Mouse (Mus musculus) effector memory CD4-positive, alpha-beta T cell, adult 7 months (primary cell): ENCODE measurements around the gene Siae. TPM values are rescaled to one million over a fixed set of nuclear protein-coding genes. Genes with fewer than 3 reads are reported as not detected.

Experiments used
- polyA plus RNA-seq: library from polyadenylated mRNA; unstranded; fragments of 100-300 nt; shearing (Covaris generic); gene quantifications from one replicate; pipeline ENCODE4 v1.2.1, GENCODE M21; 2017

Gene Siae
- 11.1 TPM for polyA plus RNA-seq

DNA sequence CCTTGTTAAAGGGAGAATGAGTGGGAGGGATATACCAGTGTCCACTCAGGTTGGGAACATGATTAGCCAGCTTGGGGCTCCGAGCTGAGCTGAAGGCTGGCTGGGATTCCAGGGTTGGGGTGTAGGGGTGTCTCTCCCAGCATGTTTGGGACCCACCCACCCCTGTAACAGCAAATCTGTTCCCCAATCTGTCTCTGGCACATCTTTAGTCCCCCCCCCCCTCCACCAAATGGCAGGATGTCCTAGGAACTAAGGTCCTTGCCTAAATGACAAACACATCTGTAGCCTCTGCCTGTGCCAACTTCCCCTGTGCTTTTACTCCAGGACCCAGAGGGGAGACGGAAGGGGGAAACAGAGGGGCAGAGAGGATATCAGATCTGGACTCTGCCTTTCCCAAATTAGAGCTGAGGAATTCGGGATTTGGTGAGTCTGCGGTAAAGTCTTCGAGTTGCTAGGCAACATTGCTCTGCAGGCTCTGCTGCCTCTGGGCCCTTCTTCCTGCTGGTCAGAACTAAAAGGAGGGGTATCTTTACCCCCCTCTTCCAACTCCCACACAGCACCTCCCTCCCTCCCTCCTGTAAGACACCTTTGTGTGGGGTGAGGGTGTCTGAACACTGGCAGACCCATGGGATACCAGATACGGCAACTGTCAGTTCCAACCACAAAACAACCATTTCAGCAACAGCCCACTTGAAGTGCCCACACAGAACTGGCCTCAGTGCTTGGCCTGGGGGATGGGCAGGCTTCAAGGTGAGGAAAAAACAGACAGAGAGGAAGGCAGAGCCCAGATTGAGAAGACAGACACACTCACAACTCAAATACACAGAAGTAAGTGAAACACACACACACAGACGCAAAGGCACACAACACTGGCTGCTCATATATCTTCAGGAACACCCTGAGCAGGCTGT, at the start of gene Siae:
TSS of gene Siae (plus strand) at position 861 of the 911 bp plus-strand sequence.

DNA sequence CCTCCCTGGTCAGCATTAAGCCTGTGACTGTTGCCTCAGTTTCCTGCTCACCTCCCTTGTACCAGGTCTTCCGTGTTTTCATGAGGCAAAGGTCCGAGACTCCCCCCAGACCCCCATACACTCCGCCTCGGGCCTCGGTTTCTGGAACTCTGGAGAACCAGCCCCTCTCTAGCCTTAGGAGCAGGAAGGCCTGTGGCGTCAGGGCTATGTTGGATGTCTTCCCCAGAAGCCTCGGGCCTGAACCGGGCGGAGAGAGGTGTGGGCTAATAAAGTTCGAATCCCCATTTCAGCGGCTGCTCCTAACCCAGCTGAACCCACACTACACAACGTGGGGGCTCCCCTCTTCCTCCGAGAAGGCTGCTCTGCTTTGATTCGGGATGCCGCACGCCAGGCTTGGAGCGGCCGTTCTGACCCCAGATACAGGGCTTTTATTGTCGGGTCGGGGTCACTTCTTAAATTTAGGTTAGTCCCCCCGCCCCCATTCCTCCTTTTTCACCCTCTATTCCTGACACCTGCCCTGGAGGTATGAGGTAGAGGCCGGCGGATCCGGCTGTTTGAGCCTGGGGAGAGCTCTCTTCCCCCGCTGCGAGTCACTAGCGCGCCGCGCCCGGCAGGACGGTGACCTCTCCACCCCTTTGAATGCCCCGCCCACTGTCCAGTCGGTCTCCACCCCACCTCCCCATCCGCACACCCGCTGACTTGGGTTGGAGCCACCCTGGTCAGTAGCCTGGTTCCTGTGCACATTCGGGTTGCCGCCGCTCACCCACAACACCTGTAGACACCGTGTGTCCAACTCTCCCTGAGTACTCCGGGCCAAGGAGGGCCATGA, 27.9 kb upstream of the Siae start, which contains the start of gene Esam:
TSS of gene Esam (plus strand) at position 683 of the 829 bp plus-strand sequence.

GRCm38 (mm10) chr9:37539170-37540025, 16.1 kb upstream of the Siae start, which contains the start of gene Vsig2:
TSS of gene Vsig2 (plus strand) at chr9:37539255.

GRCm38 (mm10) chr9:37552536-37553293, 2.8 kb upstream of the Siae start, which contains the start of gene Nrgn:
TSS of gene Nrgn (minus strand) at chr9:37552904.

DNA sequence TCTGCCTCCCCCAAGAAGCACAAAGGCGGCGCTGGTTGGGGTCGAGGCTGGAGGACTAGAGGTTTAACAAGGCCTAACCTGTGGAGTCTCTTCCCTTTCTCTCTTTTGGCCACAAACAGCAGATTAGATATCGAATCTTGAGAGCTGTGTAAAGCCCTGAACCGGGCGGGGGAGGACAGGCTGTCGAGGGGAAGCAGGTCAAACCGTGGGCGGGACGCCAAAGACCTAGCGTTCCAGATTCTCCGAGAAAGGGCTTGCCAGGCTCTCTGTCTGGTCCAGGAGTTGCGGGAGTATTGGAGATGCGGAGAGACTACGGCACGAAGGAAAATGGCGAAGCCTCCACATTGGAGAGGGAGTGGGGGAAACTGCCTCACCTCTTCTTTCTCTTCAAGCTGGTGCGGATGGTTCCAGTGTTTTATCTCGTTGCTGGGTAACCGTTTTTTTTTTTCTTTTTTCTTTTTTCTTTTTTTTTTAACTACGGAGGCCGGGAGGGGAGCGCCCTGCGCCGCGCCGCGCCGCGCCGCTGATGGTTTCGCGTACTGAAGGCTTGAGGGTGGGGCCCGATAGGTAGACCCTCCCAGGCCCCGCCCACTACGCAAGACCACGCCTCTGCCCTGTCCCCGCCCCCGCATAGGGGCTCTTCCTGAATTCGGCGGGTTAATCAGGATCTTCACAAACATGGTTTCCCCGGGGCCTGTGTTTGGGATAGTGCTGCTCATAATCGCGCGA, 57.8 kb downstream of the Siae start, which contains the start of gene Spa17:
TSS of gene Spa17 (minus strand) at position 541 of the 729 bp plus-strand sequence.

GRCm38 (mm10) chr9:37656931-37657481, 101.5 kb downstream of the Siae start, which contains the start of gene Tbrg1:
TSS of gene Tbrg1 (minus strand) at chr9:37657312.

DNA sequence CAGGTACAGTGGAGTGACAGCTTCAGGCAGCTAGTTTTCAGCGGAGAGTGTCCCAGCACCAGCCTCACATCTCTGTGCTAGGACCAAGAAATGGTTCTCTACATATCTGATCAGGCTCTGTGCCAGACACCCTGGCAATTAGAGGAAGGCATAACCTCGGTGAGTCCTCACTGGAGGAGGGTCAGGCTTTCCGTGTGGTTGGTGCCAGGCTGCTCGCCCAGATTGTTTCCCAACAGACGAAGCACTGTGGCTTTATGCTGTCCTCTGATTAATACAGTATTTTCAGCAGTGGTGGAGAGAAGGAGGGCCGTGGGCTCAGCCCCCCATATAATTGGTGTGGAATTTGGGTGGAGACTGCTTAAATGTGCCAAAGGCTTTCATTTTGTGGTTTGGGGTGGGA, 113.6 kb downstream of the Siae start, which contains the start of gene Panx3:
TSS of gene Panx3 (minus strand) at position 121 of the 400 bp plus-strand sequence.

Other genes starting within 250 kb of the Siae start
- 7.0 TPM for gene Ccdc15, start 207.3 kb upstream of the Siae start, polyA plus RNA-seq
- gene Hepacam, start 188.3 kb upstream of the Siae start, polyA plus RNA-seq: not detected
- not detected for gene Robo4, start 153.8 kb upstream of the Siae start, polyA plus RNA-seq
- 0.43 TPM for gene Robo3, start 122.5 kb upstream of the Siae start, polyA plus RNA-seq
- 36.0 TPM for gene Msantd2, start 66.4 kb upstream of the Siae start, polyA plus RNA-seq
- gene Esam, start 27.6 kb upstream of the Siae start, polyA plus RNA-seq: not detected
- gene Vsig2, start 16.4 kb upstream of the Siae start, polyA plus RNA-seq: 0.69 TPM
- 0.44 TPM for gene Nrgn, start 2.8 kb upstream of the Siae start, polyA plus RNA-seq
- not detected for gene Spa17, start 58.0 kb downstream of the Siae start, polyA plus RNA-seq
- 141 TPM for gene Tbrg1, start 101.6 kb downstream of the Siae start, polyA plus RNA-seq
- gene Panx3, start 113.5 kb downstream of the Siae start, polyA plus RNA-seq: 0.44 TPM
- 0.27 TPM for gene Olfr160, start 160.6 kb downstream of the Siae start, polyA plus RNA-seq
- gene Olfr874, start 189.4 kb downstream of the Siae start, polyA plus RNA-seq: not detected
- gene Olfr875, start 216.2 kb downstream of the Siae start, polyA plus RNA-seq: not detected
- 0.62 TPM for gene Olfr876, start 247.3 kb downstream of the Siae start, polyA plus RNA-seq